ENCODE assay signal across 14 mouse cellular contexts in the genomic region with DNA sequence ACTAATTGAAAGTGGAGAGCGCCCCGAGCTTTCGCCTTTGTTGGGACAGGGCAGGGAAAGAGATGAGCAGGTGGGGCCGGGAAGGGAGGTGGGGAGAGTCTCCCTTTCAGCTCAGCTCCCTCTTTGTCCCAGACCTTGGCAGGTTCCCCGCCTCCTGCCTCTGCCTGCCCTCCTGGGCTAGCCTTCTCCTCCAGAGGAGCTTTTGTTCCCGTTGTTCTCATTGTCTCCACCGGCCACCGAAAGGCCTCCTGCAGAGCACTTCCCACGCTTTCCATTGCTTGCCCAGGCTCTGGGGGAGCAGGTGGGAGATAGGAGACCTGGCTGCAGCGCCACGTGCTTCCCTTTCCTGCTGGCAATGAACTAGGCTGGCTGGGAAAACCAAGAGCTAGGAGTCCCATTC. TPM values are rescaled to one million over a fixed set of nuclear protein-coding genes. Genes with fewer than 3 reads are reported as not detected.
DNase-seq lines count a peak whose midpoint lies in the region; ATAC-seq and TF ChIP-seq lines count a peak whose summit lies in the region.
"Had no signal": no experiment of that assay in that cellular context is flagged by ENCODE, and none has a peak within 500 bp of the region (broad histone marks: within the 10 kb centered on the region; RNA-seq: fewer than 3 reads in every experiment).

No protein-coding gene starts in this region.

- ATAC-seq in hindbrain, embryonic 12.5 days (ENCODE audit: low FRiP score), result peak; percentile 71
- ATAC-seq in neural tube, embryonic 11.5 days (ENCODE audit: insufficient read depth, low FRiP score, low TSS enrichment), result peak; percentile 43; the same call in 1 of the 2 replicates
- no peak for ATAC-seq in CD4-positive, CD25-positive, alpha-beta regulatory T cell, adult 4 months
- no peak for ATAC-seq in lung, postnatal 0 days

- no peak overlapping the region for H3K9ac ChIP-seq in hindbrain, embryonic 12.5 days
- H3K9ac ChIP-seq in neural tube, embryonic 11.5 days (ENCODE audit: low read length), result no peak overlapping the region
- H3K9ac ChIP-seq in lung, postnatal 0 days (replicated peaks; ENCODE audit: low read depth), result no peak overlapping the region
- H3K9ac ChIP-seq: lung, embryonic 15.5 days had no signal

- H3K27me3 ChIP-seq in heart, embryonic 10.5 days (ENCODE audit: insufficient read depth, poor library complexity, severe bottlenecking), result no peaks in the 10 kb centered on the region
- no peaks in the 10 kb centered on the region for H3K27me3 ChIP-seq in hindbrain, embryonic 12.5 days
- no peaks in the 10 kb centered on the region for H3K27me3 ChIP-seq in neural tube, embryonic 11.5 days (ENCODE audit: control insufficient read depth, insufficient read depth, low read length)
- no peaks in the 10 kb centered on the region for H3K27me3 ChIP-seq in lung, postnatal 0 days (replicated peaks; ENCODE audit: insufficient read depth, low read length)
- H3K27me3 ChIP-seq: lung, embryonic 15.5 days had no signal

- no peak for DNase-seq in heart, embryonic 10.5 days (ENCODE audit: low spot score)
- DNase-seq in heart, adult 11 months, result no peak
- DNase-seq in embryo, embryonic 10 days (ENCODE audit: low spot score), result peak; percentile 62
- DNase-seq in neural tube, embryonic 11.5 days (ENCODE audit: low spot score), result peak; percentile 66
- no peak for DNase-seq in lung, postnatal 0 days (ENCODE audit: low spot score)
- no peak for DNase-seq in adrenal gland, adult 2 months
- DNase-seq: cerebellum, adult 9-10 months; kidney, postnatal 25 days had no signal

- TF ChIP-seq CTCF in lung, postnatal 0 days (IDR thresholded peaks at IDR 0.05), result no peak

- peaks cover 24% of the 10 kb centered on the region for H3K4me1 ChIP-seq in heart, embryonic 10.5 days
- peaks cover 20% of the 10 kb centered on the region for H3K4me1 ChIP-seq in hindbrain, embryonic 12.5 days
- peaks cover 8% of the 10 kb centered on the region; the same call in 1 of the 2 replicates for H3K4me1 ChIP-seq in neural tube, embryonic 11.5 days (ENCODE audit: control insufficient read depth, insufficient read depth, low read length)
- H3K4me1 ChIP-seq in lung, postnatal 0 days (ENCODE audit: insufficient read depth, low read depth, low read length), result no peaks in the 10 kb centered on the region
- H3K4me1 ChIP-seq: lung, embryonic 15.5 days had no signal

- H3K36me3 ChIP-seq in heart, embryonic 10.5 days, result peaks cover 50% of the 10 kb centered on the region
- H3K36me3 ChIP-seq in hindbrain, embryonic 12.5 days, result peaks cover 35% of the 10 kb centered on the region
- 0 out of 2 replicates have a peak, but pooled peaks cover 5% of the 10 kb centered on the region for H3K36me3 ChIP-seq in neural tube, embryonic 11.5 days (ENCODE audit: control insufficient read depth, insufficient read depth, low read length)
- H3K36me3 ChIP-seq in lung, postnatal 0 days (ENCODE audit: insufficient read depth, low read length), result 0 out of 2 replicates have a peak, but pooled peaks cover 8% of the 10 kb centered on the region

- no peak for TF ChIP-seq EP300 in lung, postnatal 0 days (IDR thresholded peaks at IDR 0.05)

- no peaks in the 10 kb centered on the region for H3K9me3 ChIP-seq in heart, embryonic 10.5 days
- no peaks in the 10 kb centered on the region for H3K9me3 ChIP-seq in hindbrain, embryonic 12.5 days (replicated peaks)
- no peaks in the 10 kb centered on the region for H3K9me3 ChIP-seq in neural tube, embryonic 11.5 days (ENCODE audit: control insufficient read depth, low read length)
- H3K9me3 ChIP-seq in lung, postnatal 0 days (ENCODE audit: low read length), result no peaks in the 10 kb centered on the region
- H3K9me3 ChIP-seq: lung, embryonic 15.5 days had no signal

- 23% methylated on average over 11 of the region's 11 CpGs for WGBS in heart, embryonic 10.5 days
- WGBS in hindbrain, embryonic 12.5 days, result 10% methylated on average over 11 of the region's 11 CpGs
- WGBS in neural tube, embryonic 11.5 days, result 16% methylated on average over 11 of the region's 11 CpGs
- 48% methylated on average over 11 of the region's 11 CpGs for WGBS in lung, postnatal 0 days

- H3K27ac ChIP-seq in heart, embryonic 10.5 days, result peak overlapping the region; percentile 67; the same call in 1 of the 2 replicates
- peak overlapping the region; percentile 73 for H3K27ac ChIP-seq in hindbrain, embryonic 12.5 days
- peak overlapping the region; percentile 64 for H3K27ac ChIP-seq in neural tube, embryonic 11.5 days (ENCODE audit: low read depth, low read length)
- no peak overlapping the region for H3K27ac ChIP-seq in lung, postnatal 0 days (ENCODE audit: low read length)
- H3K27ac ChIP-seq: lung, embryonic 15.5 days had no signal

- H3K4me2 ChIP-seq in hindbrain, embryonic 12.5 days (replicated peaks), result 0 out of 2 replicates have a peak overlapping the region, but pooled peaks have one; percentile 1
- no peak overlapping the region for H3K4me2 ChIP-seq in neural tube, embryonic 11.5 days (ENCODE audit: low read depth)
- H3K4me2 ChIP-seq in lung, postnatal 0 days (replicated peaks; ENCODE audit: low read depth, low read length), result no peak overlapping the region
- H3K4me2 ChIP-seq: lung, embryonic 15.5 days had no signal

- H3K4me3 ChIP-seq in heart, embryonic 10.5 days, result no peak overlapping the region
- H3K4me3 ChIP-seq in hindbrain, embryonic 12.5 days, result no peak overlapping the region
- no peak overlapping the region for H3K4me3 ChIP-seq in neural tube, embryonic 11.5 days (ENCODE audit: low read depth, low read length)
- no peak overlapping the region for H3K4me3 ChIP-seq in lung, postnatal 0 days (ENCODE audit: low read depth, low read length)
- H3K4me3 ChIP-seq: lung, embryonic 15.5 days had no signal

RNA-seq across cellular contexts. Expression of a gene that starts 18.7 kb away (rescaled TPM):
- not detected in 2 replicates for polyA plus RNA-seq in heart, embryonic 10.5 days (2016; fragmentation: Nextera tagmentation; extraction: Ambion mirVana)
- 0.46 and 2.8 TPM in 2 replicates for polyA plus RNA-seq in hindbrain, embryonic 12.5 days (2016; fragmentation: Nextera tagmentation; extraction: Ambion mirVana)
- not detected in 2 replicates for polyA plus RNA-seq in neural tube, embryonic 11.5 days (2014; fragmentation: Nextera tagmentation; extraction: Ambion mirVana)
- polyA plus RNA-seq in CD4-positive, CD25-positive, alpha-beta regulatory T cell, adult 4 months (2017; shearing (Covaris generic)), result not detected
- 0.70 and 0.79 TPM in 2 replicates for polyA plus RNA-seq in lung, postnatal 0 days (2015; fragmentation: Nextera tagmentation; extraction: Ambion mirVana)
- total RNA-seq in adrenal gland, adult 2 months (2021), result not detected
- polyA plus RNA-seq in adrenal gland, adult 2 months (2012; rRNA removed), result not detected in 2 replicates
- total RNA-seq: neutrophil, adult 5-6 weeks had no signal
- polyA plus RNA-seq: heart, embryonic 16.5 days; limb, embryonic 11.5 days; lung, embryonic 15.5 days had no signal

RNA-seq across cellular contexts. Expression of a gene that starts 38.8 kb away (rescaled TPM):
- polyA plus RNA-seq in heart, embryonic 10.5 days (2016; fragmentation: Nextera tagmentation; extraction: Ambion mirVana), result 63.2 and 68.2 TPM in 2 replicates
- 72.4 and 73.9 TPM in 2 replicates for polyA plus RNA-seq in hindbrain, embryonic 12.5 days (2016; fragmentation: Nextera tagmentation; extraction: Ambion mirVana)
- 34.9 and 36.8 TPM in 2 replicates for polyA plus RNA-seq in neural tube, embryonic 11.5 days (2014; fragmentation: Nextera tagmentation; extraction: Ambion mirVana)
- 10 to 100 TPM; 41.4 to 59.3 TPM for polyA plus RNA-seq in CD4-positive, CD25-positive, alpha-beta regulatory T cell, adult 4 months (2017; shearing (Covaris generic))
- polyA plus RNA-seq in lung, postnatal 0 days (2015; fragmentation: Nextera tagmentation; extraction: Ambion mirVana), result 95.7 and 100 TPM in 2 replicates
- total RNA-seq in adrenal gland, adult 2 months (2021), result 10 to 100 TPM; 31.0 to 37.6 TPM
- polyA plus RNA-seq in adrenal gland, adult 2 months (2012; rRNA removed), result 85.8 and 87.4 TPM in 2 replicates

RNA-seq across cellular contexts. Expression of a gene that starts 49.2 kb away (rescaled TPM):
- polyA plus RNA-seq in heart, embryonic 10.5 days (2016; fragmentation: Nextera tagmentation; extraction: Ambion mirVana), result 0.51 and 0.62 TPM in 2 replicates
- 0.62 and 0.68 TPM in 2 replicates for polyA plus RNA-seq in hindbrain, embryonic 12.5 days (2016; fragmentation: Nextera tagmentation; extraction: Ambion mirVana)
- polyA plus RNA-seq in neural tube, embryonic 11.5 days (2014; fragmentation: Nextera tagmentation; extraction: Ambion mirVana), result 0.73 and 0.95 TPM in 2 replicates
- polyA plus RNA-seq in CD4-positive, CD25-positive, alpha-beta regulatory T cell, adult 4 months (2017; shearing (Covaris generic)), result not detected
- polyA plus RNA-seq in lung, postnatal 0 days (2015; fragmentation: Nextera tagmentation; extraction: Ambion mirVana), result 0.23 and 0.25 TPM in 2 replicates
- under 1 TPM; 0.26 to 0.48 TPM for total RNA-seq in adrenal gland, adult 2 months (2021)
- polyA plus RNA-seq in adrenal gland, adult 2 months (2012; rRNA removed), result 0.37 and 0.90 TPM in 2 replicates
- total RNA-seq: neutrophil, adult 5-6 weeks had no signal

RNA-seq across cellular contexts. Expression of a gene that starts 49.8 kb away (rescaled TPM):
- polyA plus RNA-seq in heart, embryonic 10.5 days (2016; fragmentation: Nextera tagmentation; extraction: Ambion mirVana), result 254 and 281 TPM in 2 replicates
- 224 and 239 TPM in 2 replicates for polyA plus RNA-seq in hindbrain, embryonic 12.5 days (2016; fragmentation: Nextera tagmentation; extraction: Ambion mirVana)
- polyA plus RNA-seq in neural tube, embryonic 11.5 days (2014; fragmentation: Nextera tagmentation; extraction: Ambion mirVana), result 261 and 267 TPM in 2 replicates
- polyA plus RNA-seq in CD4-positive, CD25-positive, alpha-beta regulatory T cell, adult 4 months (2017; shearing (Covaris generic)), result 100 to 1,000 TPM; 208 to 271 TPM
- polyA plus RNA-seq in lung, postnatal 0 days (2015; fragmentation: Nextera tagmentation; extraction: Ambion mirVana), result 163 and 168 TPM in 2 replicates
- total RNA-seq in adrenal gland, adult 2 months (2021), result 100 to 1,000 TPM; 296 to 306 TPM
- 198 and 225 TPM in 2 replicates for polyA plus RNA-seq in adrenal gland, adult 2 months (2012; rRNA removed)

Comparison
In these comparisons a context has a peak if more than half of its experiments do, and no peak if none do; other contexts are left out.
1. DNase-seq: peak in embryo, embryonic 10 days (single experiment) and neural tube, embryonic 11.5 days (single experiment); none in heart, embryonic 10.5 days (single experiment), heart, adult 11 months (single experiment), lung, postnatal 0 days (single experiment) and adrenal gland, adult 2 months (single experiment).
2. ATAC-seq: peak in hindbrain, embryonic 12.5 days (single experiment) and neural tube, embryonic 11.5 days (single experiment); none in CD4-positive, CD25-positive, alpha-beta regulatory T cell, adult 4 months (single experiment) and lung, postnatal 0 days (single experiment).